Mouse (Mus musculus): ENCODE measurements at regions not wholly inside any gene's neighbourhood (a gene's known extent, or its start where the extent isn't known, plus 50 kb on each side); places are given as distances from the start of the nearest gene placed in this dataset.

DNA sequence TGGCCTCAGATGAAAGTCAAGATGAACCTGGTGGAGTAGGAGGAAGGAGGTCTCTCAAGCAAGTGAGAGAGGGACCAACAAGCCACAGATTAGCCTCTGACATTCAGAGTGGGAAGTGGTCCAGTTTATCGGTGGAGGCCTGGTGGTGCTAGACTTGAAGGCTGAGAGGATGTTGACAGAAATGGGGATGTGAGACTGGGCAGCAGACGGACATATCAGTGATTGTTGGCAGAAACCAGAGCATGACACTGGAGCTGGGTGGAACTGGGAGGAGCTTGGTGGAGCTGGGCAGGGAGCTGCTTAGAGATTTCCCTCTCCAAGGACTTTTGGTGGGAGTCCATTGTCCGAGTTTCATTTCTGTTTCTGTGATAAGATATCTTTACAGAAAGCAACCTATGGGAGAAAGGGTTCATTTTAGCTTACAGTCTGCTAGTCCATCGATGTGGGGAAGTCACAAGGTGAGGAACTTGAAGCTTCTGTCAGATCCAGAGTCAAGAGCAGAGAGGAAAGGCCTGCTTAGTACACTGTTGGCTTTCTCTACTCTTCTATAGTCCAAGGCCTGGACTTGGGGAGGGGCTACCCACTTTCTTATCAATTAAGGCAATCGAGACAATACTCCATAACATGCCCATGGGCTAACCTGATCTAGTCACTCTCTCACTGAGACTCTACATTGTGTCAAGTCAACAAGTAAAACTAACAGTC lies 233.2 kb upstream of the Id2 start:
- no peak for TF ChIP-seq CTCF (conservative IDR thresholded peaks at IDR 0.05 in 1 of 2, IDR thresholded peaks at IDR 0.05 in 1 of 2; ENCODE audit: low read depth in 2 of 2, low read length in 2 of 2)
- TF ChIP-seq ZKSCAN1 (IDR thresholded peaks at IDR 0.05; ENCODE audit: borderline replicate concordance, low read depth, low read length): no peak
- TF ChIP-seq USF1 (IDR thresholded peaks at IDR 0.05; ENCODE audit: low read depth, low read length): no peak
- no peak for TF ChIP-seq EP300 (IDR thresholded peaks at IDR 0.05; ENCODE audit: low read length)
- TF ChIP-seq MEF2A (IDR thresholded peaks at IDR 0.05; ENCODE audit: borderline replicate concordance, low read depth, low read length): no peak
- TF ChIP-seq POLR2A (IDR thresholded peaks at IDR 0.05; ENCODE audit: low read depth, low read length): no peak
- no peak for TF ChIP-seq RCOR1 (conservative IDR thresholded peaks at IDR 0.05; ENCODE audit: low read depth, low read length)
- no peak for TF ChIP-seq SIN3A (IDR thresholded peaks at IDR 0.05; ENCODE audit: low read length)
- no peak for TF ChIP-seq MAX (IDR thresholded peaks at IDR 0.05; ENCODE audit: low read length)
- TF ChIP-seq PAX5 (IDR thresholded peaks at IDR 0.05; ENCODE audit: low read length): no peak
